Mouse (Mus musculus) monocyte, adult 59 days (primary cell): Measurements from ENCODE around the gene Cox7a2. TPM values are rescaled to one million over a fixed set of nuclear protein-coding genes. Genes with fewer than 3 reads are reported as not detected.

Source experiments
- total RNA-seq, 2 experiments: library from RNA; stranded (reverse); gene quantifications; one replicate each; pipeline ENCODE4 v1.2.4; 2023

Gene Cox7a2
- 10 to 100 TPM; 94.6 to 98.9 TPM for total RNA-seq

GRCm38 (mm10) chr9:79759385-79760005, at the start of gene Cox7a2:
Cox7a2 (minus strand) TSS chr9:79759878.

DNA sequence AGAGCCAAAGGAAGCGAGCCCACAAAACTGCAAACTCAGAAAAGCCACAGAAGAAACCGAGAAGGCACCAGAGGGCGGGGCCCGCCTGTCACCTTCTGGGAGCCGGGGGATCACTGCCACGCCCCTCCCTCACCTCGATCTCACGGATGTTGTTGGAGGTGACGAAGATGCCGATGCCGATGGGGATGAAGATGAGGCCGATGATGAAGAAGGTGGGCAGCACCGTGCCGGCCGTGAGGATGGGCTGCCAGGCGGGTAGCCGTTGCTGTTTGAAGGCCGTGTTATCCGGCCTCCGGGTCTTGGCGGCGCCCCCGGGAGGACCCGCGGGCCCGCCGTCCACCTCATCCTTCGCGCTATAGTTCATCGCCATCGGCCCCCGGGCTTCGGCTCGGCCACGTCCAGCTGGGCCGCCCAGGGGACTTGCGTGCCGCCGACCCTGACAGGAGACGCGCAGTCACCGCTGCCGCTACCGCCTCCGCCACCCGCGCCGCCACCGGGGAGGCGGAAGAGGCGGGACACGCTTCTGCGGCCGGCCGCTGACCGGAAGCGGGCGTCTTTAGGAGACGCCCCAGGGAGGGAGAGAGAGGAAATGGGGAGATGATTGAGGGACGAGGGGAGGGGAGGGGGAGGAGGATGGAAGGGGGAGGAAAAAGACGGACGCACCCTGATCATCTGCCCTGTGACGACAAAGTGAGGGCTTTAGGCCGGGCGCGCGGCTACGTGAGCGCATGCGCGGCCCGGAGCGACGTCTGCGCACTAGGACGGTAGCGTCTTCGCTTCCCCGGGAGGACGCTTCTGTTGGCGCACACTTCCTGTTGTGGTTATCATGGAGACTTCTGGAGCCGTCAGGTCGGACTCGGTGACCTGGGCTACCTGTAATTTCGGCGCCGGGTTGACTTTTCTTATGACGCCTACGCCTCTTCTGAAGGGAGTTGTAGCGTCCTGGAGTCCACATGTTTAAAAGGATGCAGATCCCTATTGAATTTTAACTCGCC, 33.5 kb upstream of the Cox7a2 start, which contains the start of gene Tmem30a:
Gene Tmem30a (minus strand): TSS at position 667 of the 995 bp plus-strand sequence.

GRCm38 (mm10) chr9:79718481-79719370, 41.0 kb downstream of the Cox7a2 start, which contains the start of gene Col12a1:
Col12a1 (minus strand) TSS chr9:79718831.

Other genes with a start within 250 kb of the Cox7a2 start
- gene Col12a1, start 41.0 kb downstream of the Cox7a2 start, total RNA-seq = not detected
- gene Tmem30a, start 33.6 kb upstream of the Cox7a2 start, total RNA-seq = 10 to 100 TPM; 59.5 to 65.0 TPM